Mouse (Mus musculus) embryonic facial prominence, embryonic 14.5 days (tissue): Measurements from ENCODE around the gene Tnfrsf8. TPM values are rescaled to one million over a fixed set of nuclear protein-coding genes. Genes with fewer than 3 reads are reported as not detected.
A peak's percentile ranks its signal among the peaks of the same experiment; 100 is the strongest.

Experiments used
- ATAC-seq: fragments of 200-750 bp; cut with Nextera tagmentation; 2 replicates; pipeline ENCODE4 v1.8.0; 2017; ENCODE audit warnings: low read depth, moderate number of reproducible peaks, moderate TSS enrichment
- DNase-seq: peaks from one replicate; pipeline ENCODE4 v3.0.0-alpha.2; 2015; ENCODE audit warnings: low spot score
- H3K27ac ChIP-seq: fragments of 300-500 bp; sonication (generic); replicated peaks from 2 replicates; pipeline ENCODE4 v1.5.1; 2014; ENCODE audit warnings: low read depth, mild to moderate bottlenecking, low read length, moderate library complexity
- H3K27me3 ChIP-seq: fragments of 300-500 bp; sonication (generic); replicated peaks from 2 replicates; pipeline ENCODE4 v1.6.1; 2014; ENCODE audit warnings: low read length; ENCODE audit not compliant: control insufficient read depth, insufficient read depth
- H3K36me3 ChIP-seq: fragments of 300-500 bp; sonication (generic); 2 replicates; pipeline ENCODE4 v1.6.1; 2014; ENCODE audit warnings: low read length, mixed read lengths; ENCODE audit not compliant: control insufficient read depth, insufficient read depth
- H3K4me1 ChIP-seq: fragments of 300-500 bp; sonication (generic); 2 replicates; pipeline ENCODE4 v1.6.1; 2014; ENCODE audit warnings: antibody characterized with exemption, low read length; ENCODE audit not compliant: control insufficient read depth, insufficient read depth
- H3K4me2 ChIP-seq: fragments of 300-500 bp; sonication (generic); 2 replicates; pipeline ENCODE4 v1.6.1; 2014; ENCODE audit warnings: low read depth, mild to moderate bottlenecking, low read length, moderate library complexity, mixed read lengths
- H3K4me3 ChIP-seq: fragments of 300-500 bp; sonication (generic); 2 replicates; pipeline ENCODE4 v1.5.1; 2014; ENCODE audit warnings: low read depth, mild to moderate bottlenecking, low read length
- H3K9ac ChIP-seq: fragments of 300-500 bp; sonication (generic); 2 replicates; pipeline ENCODE4 v1.6.1; 2014; ENCODE audit warnings: low read depth, mild to moderate bottlenecking, low read length, moderate library complexity, mixed read lengths
- H3K9me3 ChIP-seq: fragments of 300-500 bp; sonication (generic); 2 replicates; pipeline ENCODE4 v1.6.1; 2016; ENCODE audit warnings: low read length; ENCODE audit not compliant: control insufficient read depth
- WGBS: fragments of 180-500 bp; shearing (Covaris S2); extraction: QIAGEN DNeasy Blood & Tissue Kit; methylation state at CpG from one replicate; pipeline ENCODE4 v1.1.7; 2014; 5-methylcytosine and 5-hydroxymethylcytosine counted together
- polyA plus RNA-seq: library from polyadenylated mRNA; unstranded; fragments of >200 nt; fragmentation: Nextera tagmentation; extraction: Ambion mirVana; gene quantifications from 2 replicates; pipeline ENCODE4 v1.2.1, GENCODE M21; 2014

Tnfrsf8 gene
- polyA plus RNA-seq, 1 experiment from 2014 or later, result 0.18 TPM

DNA sequence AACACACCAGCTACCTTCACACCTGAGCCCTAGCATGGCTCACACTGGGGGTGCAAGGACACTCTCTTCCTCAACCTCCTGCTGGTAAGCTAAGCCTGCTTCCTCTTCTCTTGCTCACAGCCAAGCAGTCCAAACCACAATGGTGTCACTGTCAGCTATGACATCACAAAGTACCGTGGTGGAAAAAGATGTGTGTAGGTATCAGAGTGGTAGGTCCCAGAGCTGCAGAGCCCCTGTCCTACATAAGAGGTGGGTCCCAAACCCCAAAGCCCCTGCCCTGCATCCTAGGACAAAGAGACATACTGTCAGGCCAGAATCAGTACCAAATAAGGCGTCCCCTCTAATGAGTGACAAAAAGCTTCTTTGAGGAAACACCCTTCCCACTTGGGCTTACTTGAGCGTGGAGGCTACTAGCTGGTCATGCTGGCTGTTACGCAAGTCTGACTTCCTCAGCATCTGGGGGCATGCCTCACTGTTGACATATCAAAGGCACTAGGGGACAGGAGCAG, 74.2 kb downstream of the Tnfrsf8 start:
- H3K4me1 ChIP-seq, result peaks cover 4% of the 10 kb centered on the region; the same call in 1 of the 2 replicates
- no peaks in the 10 kb centered on the region for H3K36me3 ChIP-seq
- H3K27me3 ChIP-seq, result peaks cover 9% of the 10 kb centered on the region
- no peak for ATAC-seq
- no peaks in the 10 kb centered on the region for H3K9me3 ChIP-seq
- no peak overlapping the region for H3K4me2 ChIP-seq
- H3K27ac ChIP-seq, result no peak overlapping the region
- no peak overlapping the region for H3K9ac ChIP-seq
- H3K4me3 ChIP-seq, result no peak overlapping the region
- 50% methylated on average over 4 of the region's 4 CpGs for WGBS
- DNase-seq, result no peak

DNA sequence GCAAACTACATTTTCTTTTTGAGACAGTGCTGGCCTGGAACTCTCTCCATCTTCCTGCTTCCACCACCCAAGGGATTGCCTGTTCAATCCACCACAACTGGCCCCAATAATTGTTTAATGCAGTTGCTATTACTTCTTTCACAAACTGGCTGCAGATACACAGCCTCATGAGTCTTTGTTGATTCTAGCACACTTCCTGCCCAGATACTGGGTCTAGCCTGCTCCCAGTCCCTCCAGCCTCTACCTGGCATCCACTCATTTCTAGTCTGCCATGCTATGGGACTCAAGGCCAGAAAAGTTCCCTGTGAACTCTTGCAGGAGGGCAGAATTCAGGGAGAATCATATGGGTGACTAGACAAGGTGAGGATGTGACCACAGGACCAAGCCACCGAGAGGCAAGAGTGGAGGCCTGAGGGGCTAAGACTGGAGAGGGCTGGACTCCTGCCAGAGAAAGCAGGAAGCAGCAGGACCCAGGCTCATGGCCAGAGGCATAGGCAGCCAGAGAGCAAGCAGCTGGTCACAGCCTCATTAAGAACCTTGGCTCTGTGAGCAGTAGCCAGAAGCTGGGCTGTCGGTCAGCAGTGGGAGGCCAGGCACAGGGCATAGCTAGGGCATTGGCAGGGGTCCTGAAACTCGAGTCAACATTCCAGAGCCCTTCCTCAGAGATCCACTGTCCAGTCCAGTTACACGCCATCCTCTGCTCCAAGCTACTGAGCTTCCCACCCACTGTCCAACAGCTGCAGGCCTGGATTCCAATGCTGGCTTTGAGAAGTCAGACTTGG, 75.7 kb downstream of the Tnfrsf8 start:
- Histone ChIP-seq H3K4me1 (peaks cover 4% of the 10 kb centered on the region; the same call in 1 of the 2 replicates), H3K9me3 (no peaks in the 10 kb centered on the region), H3K27ac (no peak overlapping the region), H3K4me2 (no peak overlapping the region), H3K9ac (no peak overlapping the region), H3K27me3 (no peaks in the 10 kb centered on the region), H3K4me3 (no peak overlapping the region), H3K36me3 (no peaks in the 10 kb centered on the region)
- WGBS, result 19% methylated on average over 4 of the region's 4 CpGs
- DNase-seq, result peak; percentile 64
- ATAC-seq, result peak; percentile 65; the same call in 1 of the 2 replicates

DNA sequence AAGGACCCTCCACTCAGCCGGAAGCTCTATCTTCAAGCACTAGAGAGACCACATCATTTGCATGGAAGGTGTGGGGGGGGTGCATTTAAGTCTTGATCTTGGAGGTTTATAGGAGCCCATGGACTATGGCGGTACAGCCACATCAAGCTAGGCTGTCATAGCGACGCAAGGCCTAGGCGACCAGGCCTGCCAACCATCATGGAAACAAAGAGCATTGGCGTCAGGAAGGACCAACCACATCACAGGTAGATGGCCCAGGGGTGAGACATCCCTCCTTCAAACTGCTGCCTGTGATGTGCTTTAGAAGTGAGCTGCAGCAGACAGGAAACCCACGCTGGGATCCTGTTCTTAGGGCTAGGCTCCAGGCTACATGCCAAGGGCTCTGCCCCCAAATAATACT, 78.9 kb downstream of the Tnfrsf8 start:
- no peaks in the 10 kb centered on the region for H3K27me3 ChIP-seq
- no peak overlapping the region for H3K4me2 ChIP-seq
- H3K4me1 ChIP-seq, result peaks cover 4% of the 10 kb centered on the region; the same call in 1 of the 2 replicates
- ATAC-seq (no peak), DNase-seq (no peak)
- no peak overlapping the region for H3K27ac ChIP-seq
- no peak overlapping the region for H3K4me3 ChIP-seq
- H3K9ac ChIP-seq, result no peak overlapping the region
- H3K9me3 ChIP-seq, result no peaks in the 10 kb centered on the region
- 86% methylated on average over 7 of the region's 7 CpGs for WGBS
- no peaks in the 10 kb centered on the region for H3K36me3 ChIP-seq

DNA sequence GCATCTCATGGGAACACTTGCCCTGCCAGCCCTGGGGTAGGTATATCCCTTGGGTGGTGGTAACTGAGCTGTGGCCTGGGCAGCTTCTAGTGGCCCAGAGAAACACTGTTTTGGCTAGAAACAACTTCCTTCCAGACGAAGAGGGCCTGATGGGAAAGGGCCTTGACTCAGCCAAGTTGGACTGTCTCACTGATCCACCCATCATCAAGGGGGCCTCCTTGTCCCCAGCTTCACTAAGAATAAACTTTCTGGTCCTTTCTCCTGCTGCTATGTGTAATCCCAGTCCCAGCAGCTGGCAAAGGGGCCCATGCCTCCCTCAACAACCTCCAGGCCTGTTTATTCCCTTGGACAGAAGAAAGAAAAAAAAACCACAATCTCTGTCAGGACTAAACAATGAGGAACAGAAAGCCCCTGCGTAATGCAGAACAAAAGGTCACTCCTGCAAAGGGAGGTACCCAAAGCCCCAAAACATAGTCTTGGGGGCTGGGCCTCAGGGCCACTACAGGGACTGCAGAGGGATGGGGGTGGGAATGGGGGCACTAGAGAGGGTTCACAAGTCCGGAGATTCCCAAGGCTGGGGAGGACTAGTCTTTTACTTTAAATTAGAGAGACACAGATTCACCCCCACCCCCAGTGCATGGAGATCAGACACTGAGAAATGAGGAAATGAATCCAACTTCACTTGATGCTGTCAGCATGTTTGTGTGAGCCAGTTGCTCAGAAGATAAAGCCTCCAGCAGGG, 81.3 kb downstream of the Tnfrsf8 start:
- no peak overlapping the region for H3K4me2 ChIP-seq
- DNase-seq (no peak), ATAC-seq (no peak)
- H3K36me3 ChIP-seq, result no peaks in the 10 kb centered on the region
- H3K9ac ChIP-seq, result no peak overlapping the region
- H3K4me3 ChIP-seq, result no peak overlapping the region
- no peaks in the 10 kb centered on the region for H3K27me3 ChIP-seq
- 30% methylated on average over 3 of the region's 3 CpGs for WGBS
- H3K4me1 ChIP-seq, result peaks cover 4% of the 10 kb centered on the region; the same call in 1 of the 2 replicates
- H3K9me3 ChIP-seq, result no peaks in the 10 kb centered on the region
- no peak overlapping the region for H3K27ac ChIP-seq

DNA sequence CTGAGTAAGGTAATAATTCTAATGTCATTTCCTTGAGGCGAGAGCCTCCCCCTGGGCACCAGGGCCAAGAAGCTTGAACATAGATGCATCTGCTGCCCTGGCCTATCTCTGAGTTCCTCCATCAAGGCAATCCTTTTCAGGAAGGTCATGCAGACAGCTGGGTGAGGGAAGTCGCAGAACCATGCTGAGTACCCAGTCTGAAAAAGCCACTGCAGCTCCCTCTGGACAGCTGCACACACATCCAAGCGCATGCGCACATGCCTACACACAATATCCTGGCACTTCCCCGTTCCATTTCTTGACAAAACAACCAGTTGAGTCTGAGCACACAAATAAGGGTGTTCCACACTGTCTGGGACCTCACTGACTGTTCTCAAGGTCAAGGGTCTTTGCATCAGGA, 83.2 kb downstream of the Tnfrsf8 start:
- H3K27me3 ChIP-seq, result no peaks in the 10 kb centered on the region
- no peaks in the 10 kb centered on the region for H3K9me3 ChIP-seq
- DNase-seq (no peak), ATAC-seq (no peak)
- no peak overlapping the region for H3K27ac ChIP-seq
- WGBS, result 88% methylated on average over 5 of the region's 5 CpGs
- H3K9ac ChIP-seq, result no peak overlapping the region
- H3K4me1 ChIP-seq, result peaks cover 4% of the 10 kb centered on the region; the same call in 1 of the 2 replicates
- H3K4me2 ChIP-seq, result no peak overlapping the region
- no peaks in the 10 kb centered on the region for H3K36me3 ChIP-seq
- no peak overlapping the region for H3K4me3 ChIP-seq

DNA sequence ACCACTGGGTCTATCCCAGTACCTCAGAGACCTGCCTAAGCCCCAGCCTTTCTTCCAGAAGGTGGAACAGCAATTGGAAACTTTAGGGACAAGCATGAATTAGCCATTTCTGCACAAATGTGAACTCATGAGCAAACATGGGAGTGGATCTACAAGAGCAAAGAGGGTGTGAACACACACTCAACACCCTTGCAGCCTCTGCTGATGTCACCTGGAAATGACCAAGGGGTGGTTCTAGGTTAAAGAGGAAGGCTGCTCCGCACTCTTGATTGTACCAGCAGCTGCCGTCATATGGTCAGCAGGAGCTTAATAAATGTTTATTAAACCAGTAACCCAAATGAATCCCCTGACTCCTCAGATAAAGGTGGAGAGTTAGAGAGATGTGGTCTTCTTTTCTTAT, 84.3 kb downstream of the Tnfrsf8 start:
- Histone ChIP-seq H3K9ac (no peak overlapping the region), H3K27me3 (no peaks in the 10 kb centered on the region), H3K4me3 (no peak overlapping the region), H3K27ac (no peak overlapping the region), H3K4me1 (peaks cover 4% of the 10 kb centered on the region; the same call in 1 of the 2 replicates), H3K9me3 (no peaks in the 10 kb centered on the region), H3K4me2 (no peak overlapping the region), H3K36me3 (no peaks in the 10 kb centered on the region)
- no peak for DNase-seq
- WGBS, result 91% methylated on average over 2 of the region's 2 CpGs
- no peak for ATAC-seq

DNA sequence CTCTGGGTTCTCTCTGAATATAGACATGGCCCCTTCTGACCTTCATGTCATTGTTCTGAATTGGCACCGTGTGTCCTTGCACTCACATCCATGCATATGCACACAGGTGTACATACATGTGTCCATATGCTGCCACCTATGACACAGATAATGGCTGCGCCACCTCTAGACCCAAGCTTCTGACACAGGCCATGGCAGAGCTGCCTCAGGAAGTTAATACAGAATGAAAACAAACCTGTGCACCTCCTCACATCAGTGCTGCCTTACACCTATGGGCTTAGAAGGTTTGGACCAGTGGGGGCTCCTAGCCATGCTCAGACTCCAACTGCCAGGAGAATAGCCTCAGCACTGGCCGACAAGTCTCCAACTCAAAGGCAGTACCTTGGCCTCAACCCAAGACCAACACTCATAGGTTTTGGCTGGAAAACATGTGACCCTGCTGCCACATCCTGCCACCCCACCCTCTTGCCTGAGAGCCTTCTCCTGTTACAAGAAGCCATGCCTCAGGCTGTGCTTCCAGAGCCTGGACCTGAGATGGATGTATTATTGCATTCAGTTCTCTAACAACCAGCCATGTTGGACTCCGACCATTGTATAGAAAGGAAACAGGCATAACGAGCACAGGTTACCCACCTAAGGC, 85.3 kb downstream of the Tnfrsf8 start:
- H3K9ac ChIP-seq, result no peak overlapping the region
- H3K4me2 ChIP-seq, result no peak overlapping the region
- no peaks in the 10 kb centered on the region for H3K36me3 ChIP-seq
- H3K27ac ChIP-seq, result no peak overlapping the region
- H3K27me3 ChIP-seq, result no peaks in the 10 kb centered on the region
- no peak for ATAC-seq
- DNase-seq, result no peak
- no peak overlapping the region for H3K4me3 ChIP-seq
- H3K4me1 ChIP-seq, result peaks cover 4% of the 10 kb centered on the region; the same call in 1 of the 2 replicates
- H3K9me3 ChIP-seq, result no peaks in the 10 kb centered on the region
- 81% methylated on average over 5 of the region's 5 CpGs for WGBS

DNA sequence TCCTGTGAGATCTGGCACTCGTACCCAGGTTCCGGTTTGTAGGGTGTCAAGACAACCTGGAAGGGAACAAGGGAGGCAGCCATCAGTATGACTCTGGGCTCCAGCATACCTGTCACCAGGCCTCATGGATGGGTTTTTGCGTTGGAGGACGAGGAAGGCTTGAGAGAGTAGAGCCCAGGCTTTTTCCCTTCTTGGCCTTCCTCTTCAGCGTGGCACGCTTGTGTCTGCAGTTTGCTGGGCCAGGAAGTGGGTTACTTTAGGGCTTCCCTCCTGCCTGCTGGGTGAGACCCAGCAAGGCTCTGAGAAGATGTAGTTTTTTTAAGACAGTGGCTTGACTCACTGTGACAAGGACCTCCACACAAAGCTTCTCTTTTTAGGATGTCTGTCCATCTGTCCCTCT, 85.9 kb downstream of the Tnfrsf8 start:
- H3K27ac ChIP-seq, result no peak overlapping the region
- peaks cover 4% of the 10 kb centered on the region; the same call in 1 of the 2 replicates for H3K4me1 ChIP-seq
- H3K9ac ChIP-seq, result no peak overlapping the region
- WGBS, result 87% methylated on average over 6 of the region's 6 CpGs
- ATAC-seq (no peak), DNase-seq (no peak)
- no peak overlapping the region for H3K4me3 ChIP-seq
- no peaks in the 10 kb centered on the region for H3K27me3 ChIP-seq
- no peaks in the 10 kb centered on the region for H3K9me3 ChIP-seq
- H3K4me2 ChIP-seq, result no peak overlapping the region
- H3K36me3 ChIP-seq, result no peaks in the 10 kb centered on the region
